Mouse (Mus musculus): ENCODE measurements around the gene Wdr66. TPM values are rescaled to one million over a fixed set of nuclear protein-coding genes. Genes with fewer than 3 reads are reported as not detected.

Wdr66 gene
- polyA plus RNA-seq, 1 experiment from 2014 or later, result 1.7 TPM

GRCm38 (mm10) chr5:123288079-123288478 is 36.2 kb downstream of the Wdr66 start:
- WGBS, result 91% methylated on average over 5 of the region's 5 CpGs
- no peak overlapping the region for H3K27ac ChIP-seq (ENCODE audit: low read length)
- no peaks in the 10 kb centered on the region for H3K27me3 ChIP-seq (ENCODE audit: insufficient read depth, low read length)
- no peak overlapping the region for H3K4me3 ChIP-seq (ENCODE audit: low read length)
- no peak overlapping the region for H3K9ac ChIP-seq (replicated peaks; ENCODE audit: low read length)
- H3K9me3 ChIP-seq (ENCODE audit: low read length), result 0 out of 2 replicates have a peak, but pooled peaks cover 3% of the 10 kb centered on the region
- ATAC-seq (ENCODE audit: low FRiP score, low TSS enrichment), result no peak
- no peak overlapping the region for H3K4me2 ChIP-seq (replicated peaks; ENCODE audit: low read depth, low read length)
- no peaks in the 10 kb centered on the region for H3K4me1 ChIP-seq (ENCODE audit: insufficient read depth, low read length)
- H3K36me3 ChIP-seq (ENCODE audit: insufficient read depth, low read length), result no peaks in the 10 kb centered on the region

DNA sequence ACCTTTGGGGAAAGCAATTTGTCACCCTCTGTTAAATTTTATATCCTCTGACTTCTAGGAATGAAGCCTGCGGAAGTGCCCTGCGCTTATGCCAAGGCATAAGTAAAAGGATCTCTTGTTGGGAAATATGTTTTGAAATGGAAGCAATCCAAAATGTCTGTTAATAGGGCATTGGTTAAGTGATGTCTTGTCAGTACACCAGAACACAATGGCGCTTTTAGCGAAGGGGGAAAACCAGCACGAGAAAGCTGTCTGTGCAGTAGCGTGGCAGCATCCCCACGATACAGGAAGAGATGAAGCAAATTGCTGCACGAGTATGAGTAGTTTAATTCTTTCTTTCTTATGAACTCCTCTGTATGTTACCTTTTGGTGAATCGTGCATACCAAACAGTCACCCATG is 42.8 kb downstream of the Wdr66 start:
- no peak overlapping the region for H3K27ac ChIP-seq (ENCODE audit: low read length)
- H3K9me3 ChIP-seq (ENCODE audit: low read length), result no peaks in the 10 kb centered on the region
- no peak overlapping the region for H3K9ac ChIP-seq (replicated peaks; ENCODE audit: low read length)
- H3K4me3 ChIP-seq (ENCODE audit: low read length), result no peak overlapping the region
- ATAC-seq (ENCODE audit: low FRiP score, low TSS enrichment), result no peak
- WGBS, result 69% methylated on average over 9 of the region's 9 CpGs
- H3K27me3 ChIP-seq (ENCODE audit: insufficient read depth, low read length), result no peaks in the 10 kb centered on the region
- no peaks in the 10 kb centered on the region for H3K36me3 ChIP-seq (ENCODE audit: insufficient read depth, low read length)
- H3K4me2 ChIP-seq (replicated peaks; ENCODE audit: low read depth, low read length), result no peak overlapping the region
- H3K4me1 ChIP-seq (ENCODE audit: insufficient read depth, low read length), result peaks cover 10% of the 10 kb centered on the region; the same call in 1 of the 2 replicates

- Histone ChIP-seq H3K27me3 (ENCODE audit: insufficient read depth, low read length) (no peaks in the 10 kb centered on the region), H3K4me3 (ENCODE audit: low read length) (no peak overlapping the region), H3K4me2 (replicated peaks; ENCODE audit: low read depth, low read length) (no peak overlapping the region), H3K36me3 (ENCODE audit: insufficient read depth, low read length) (no peaks in the 10 kb centered on the region), H3K9me3 (ENCODE audit: low read length) (no peaks in the 10 kb centered on the region), H3K4me1 (ENCODE audit: insufficient read depth, low read length) (peaks cover 17% of the 10 kb centered on the region), H3K9ac (replicated peaks; ENCODE audit: low read length) (no peak overlapping the region), H3K27ac (ENCODE audit: low read length) (no peak overlapping the region)
- WGBS, result 74% methylated on average over 12 of the region's 12 CpGs
- ATAC-seq (ENCODE audit: low FRiP score, low TSS enrichment), result no peak
Observed at GRCm38 (mm10) chr5:123296224-123296806, 44.4 kb downstream of the Wdr66 start.

GRCm38 (mm10) chr5:123296972-123297754 is 45.3 kb downstream of the Wdr66 start:
- no peak overlapping the region for H3K4me3 ChIP-seq (ENCODE audit: low read length)
- no peak overlapping the region for H3K9ac ChIP-seq (replicated peaks; ENCODE audit: low read length)
- ATAC-seq (ENCODE audit: low FRiP score, low TSS enrichment), result peak; percentile 47; the same call in 1 of the 2 replicates
- no peak overlapping the region for H3K4me2 ChIP-seq (replicated peaks; ENCODE audit: low read depth, low read length)
- H3K9me3 ChIP-seq (ENCODE audit: low read length), result no peaks in the 10 kb centered on the region
- peaks cover 22% of the 10 kb centered on the region for H3K4me1 ChIP-seq (ENCODE audit: insufficient read depth, low read length)
- H3K36me3 ChIP-seq (ENCODE audit: insufficient read depth, low read length), result no peaks in the 10 kb centered on the region
- 54% methylated on average over 23 of the region's 23 CpGs for WGBS
- H3K27ac ChIP-seq (ENCODE audit: low read length), result no peak overlapping the region
- H3K27me3 ChIP-seq (ENCODE audit: insufficient read depth, low read length), result no peaks in the 10 kb centered on the region

DNA sequence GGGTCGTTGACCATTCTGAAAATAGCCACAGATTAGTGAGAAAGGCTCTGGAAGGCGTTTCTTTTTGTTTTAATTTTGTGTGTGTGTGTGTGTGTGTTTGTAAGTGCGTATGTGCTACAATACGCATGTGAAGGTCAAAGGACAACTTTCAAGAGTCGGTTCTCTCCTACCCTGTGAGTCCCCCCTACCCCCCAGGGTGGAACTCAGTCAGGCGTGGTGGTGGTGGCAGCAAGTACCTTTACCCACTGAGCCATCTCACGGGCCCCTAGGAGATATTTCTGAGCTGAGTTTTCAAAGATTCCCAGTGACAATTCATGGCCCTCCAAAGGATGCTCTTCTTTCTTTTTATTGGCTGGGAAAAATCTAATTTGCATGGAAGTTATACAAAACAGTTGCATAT is 45.9 kb downstream of the Wdr66 start:
- Histone ChIP-seq H3K4me1 (ENCODE audit: insufficient read depth, low read length) (peaks cover 25% of the 10 kb centered on the region), H3K27ac (ENCODE audit: low read length) (no peak overlapping the region), H3K4me3 (ENCODE audit: low read length) (no peak overlapping the region), H3K9me3 (ENCODE audit: low read length) (no peaks in the 10 kb centered on the region), H3K27me3 (ENCODE audit: insufficient read depth, low read length) (no peaks in the 10 kb centered on the region), H3K9ac (replicated peaks; ENCODE audit: low read length) (no peak overlapping the region), H3K36me3 (ENCODE audit: insufficient read depth, low read length) (no peaks in the 10 kb centered on the region), H3K4me2 (replicated peaks; ENCODE audit: low read depth, low read length) (no peak overlapping the region)
- 74% methylated on average over 7 of the region's 7 CpGs for WGBS
- ATAC-seq (ENCODE audit: low FRiP score, low TSS enrichment), result no peak

DNA sequence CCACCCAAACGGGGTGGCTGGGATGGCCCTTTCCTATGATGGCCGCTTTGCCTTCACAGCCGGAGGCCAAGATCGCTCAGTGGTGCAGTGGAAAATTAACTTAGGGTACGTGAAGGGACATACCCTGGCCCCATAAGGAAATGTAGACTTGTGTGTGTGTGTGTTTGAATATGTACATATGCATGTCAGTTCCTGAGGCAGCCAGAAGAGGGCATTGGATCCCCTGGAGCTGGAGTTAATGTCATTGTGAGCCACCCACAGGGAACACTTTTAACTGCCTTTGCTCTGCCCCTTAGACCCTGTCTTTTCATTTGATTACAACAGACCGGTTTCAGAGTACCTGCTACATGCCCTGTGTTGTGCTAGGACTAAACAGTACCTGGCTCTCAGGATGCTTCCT is 46.6 kb downstream of the Wdr66 start:
- no peak overlapping the region for H3K4me2 ChIP-seq (replicated peaks; ENCODE audit: low read depth, low read length)
- H3K27ac ChIP-seq (ENCODE audit: low read length), result no peak overlapping the region
- H3K36me3 ChIP-seq (ENCODE audit: insufficient read depth, low read length), result no peaks in the 10 kb centered on the region
- WGBS, result 92% methylated on average over 6 of the region's 6 CpGs
- no peaks in the 10 kb centered on the region for H3K9me3 ChIP-seq (ENCODE audit: low read length)
- ATAC-seq (ENCODE audit: low FRiP score, low TSS enrichment), result no peak
- H3K9ac ChIP-seq (replicated peaks; ENCODE audit: low read length), result no peak overlapping the region
- no peaks in the 10 kb centered on the region for H3K27me3 ChIP-seq (ENCODE audit: insufficient read depth, low read length)
- H3K4me1 ChIP-seq (ENCODE audit: insufficient read depth, low read length), result peaks cover 25% of the 10 kb centered on the region
- no peak overlapping the region for H3K4me3 ChIP-seq (ENCODE audit: low read length)

DNA sequence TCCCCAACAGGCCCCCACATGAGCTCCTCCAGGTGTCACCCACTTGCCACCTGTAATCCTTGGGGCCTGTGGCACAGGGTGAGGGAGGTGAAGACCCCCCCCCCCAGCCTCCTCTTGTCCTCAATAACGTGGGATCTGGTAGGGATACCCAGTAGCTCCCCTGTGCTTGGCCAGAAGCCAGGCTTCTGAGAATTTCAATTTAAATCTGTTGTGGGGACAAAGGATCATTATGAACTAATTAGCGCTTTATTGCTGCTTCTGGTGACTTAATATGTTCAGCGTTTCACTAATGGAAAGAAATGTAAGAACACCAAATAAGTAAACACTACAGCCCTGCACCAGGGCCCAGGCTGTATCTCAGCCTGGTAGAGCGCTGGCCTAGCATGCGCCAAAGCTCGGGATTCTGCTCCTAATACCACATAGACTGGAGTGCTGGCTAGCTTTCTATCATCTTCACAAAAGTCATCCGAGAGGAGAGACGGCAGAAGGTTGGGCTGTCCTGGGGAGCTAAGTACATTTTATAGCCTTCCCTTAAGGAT is 48.7 kb downstream of the Wdr66 start:
- Histone ChIP-seq H3K4me2 (replicated peaks; ENCODE audit: low read depth, low read length) (no peak overlapping the region), H3K27me3 (ENCODE audit: insufficient read depth, low read length) (no peaks in the 10 kb centered on the region), H3K4me1 (ENCODE audit: insufficient read depth, low read length) (peaks cover 17% of the 10 kb centered on the region), H3K36me3 (ENCODE audit: insufficient read depth, low read length) (no peaks in the 10 kb centered on the region), H3K4me3 (ENCODE audit: low read length) (no peak overlapping the region), H3K27ac (ENCODE audit: low read length) (no peak overlapping the region), H3K9ac (replicated peaks; ENCODE audit: low read length) (peak overlapping the region; percentile 39; the same call in 1 of the 2 replicates), H3K9me3 (ENCODE audit: low read length) (no peaks in the 10 kb centered on the region)
- WGBS, result 67% methylated on average over 8 of the region's 8 CpGs
- ATAC-seq (ENCODE audit: low FRiP score, low TSS enrichment), result no peak

- WGBS, result 52% methylated on average over 20 of the region's 20 CpGs
- H3K9ac ChIP-seq (replicated peaks; ENCODE audit: low read length), result no peak overlapping the region
- no peaks in the 10 kb centered on the region for H3K36me3 ChIP-seq (ENCODE audit: insufficient read depth, low read length)
- no peaks in the 10 kb centered on the region for H3K27me3 ChIP-seq (ENCODE audit: insufficient read depth, low read length)
- no peak overlapping the region for H3K4me2 ChIP-seq (replicated peaks; ENCODE audit: low read depth, low read length)
- no peaks in the 10 kb centered on the region for H3K9me3 ChIP-seq (ENCODE audit: low read length)
- H3K27ac ChIP-seq (ENCODE audit: low read length), result no peak overlapping the region
- peaks cover 17% of the 10 kb centered on the region for H3K4me1 ChIP-seq (ENCODE audit: insufficient read depth, low read length)
- ATAC-seq (ENCODE audit: low FRiP score, low TSS enrichment), result no peak; the same call in 1 of the 2 replicates
- H3K4me3 ChIP-seq (ENCODE audit: low read length), result no peak overlapping the region
Observed at GRCm38 (mm10) chr5:123301780-123302521, 50.0 kb downstream of the Wdr66 start.

DNA sequence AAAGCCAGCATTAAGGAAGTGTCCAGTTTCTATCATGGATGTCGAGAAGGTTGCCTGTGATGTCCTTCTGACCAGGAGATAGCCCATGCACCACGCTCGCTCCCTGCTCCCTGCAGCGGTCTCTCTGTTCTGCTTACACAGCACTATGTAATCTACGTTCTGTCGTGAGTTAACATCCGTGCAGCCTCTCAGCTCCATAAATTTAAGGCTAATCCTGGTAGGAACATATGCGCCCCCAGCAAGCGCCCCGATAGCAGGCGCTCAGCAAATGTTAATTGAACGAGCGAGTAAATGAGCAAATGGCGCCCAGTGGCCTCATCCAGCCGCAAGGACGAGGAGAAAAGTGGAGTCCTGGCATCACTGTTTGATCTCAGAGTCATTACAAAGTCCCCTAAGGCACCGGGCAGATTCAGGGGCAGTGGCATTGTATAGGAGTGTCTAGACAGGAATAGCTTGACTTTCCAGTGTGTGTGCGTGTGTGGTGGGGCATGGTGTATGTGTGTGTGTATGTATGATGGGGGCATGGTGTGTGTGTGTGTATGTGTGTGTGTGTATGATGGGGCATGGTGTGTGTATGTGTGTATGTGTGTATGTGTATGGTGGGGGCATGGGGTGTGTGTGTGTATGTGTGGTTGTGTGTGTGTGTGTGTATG is 55.9 kb downstream of the Wdr66 start:
- Histone ChIP-seq H3K36me3 (ENCODE audit: insufficient read depth, low read length) (no peaks in the 10 kb centered on the region), H3K9me3 (ENCODE audit: low read length) (no peaks in the 10 kb centered on the region), H3K27me3 (ENCODE audit: insufficient read depth, low read length) (no peaks in the 10 kb centered on the region), H3K9ac (replicated peaks; ENCODE audit: low read length) (no peak overlapping the region), H3K4me3 (ENCODE audit: low read length) (no peak overlapping the region), H3K4me1 (ENCODE audit: insufficient read depth, low read length) (peaks cover 11% of the 10 kb centered on the region), H3K4me2 (replicated peaks; ENCODE audit: low read depth, low read length) (no peak overlapping the region), H3K27ac (ENCODE audit: low read length) (no peak overlapping the region)
- ATAC-seq (ENCODE audit: low FRiP score, low TSS enrichment), result peak; percentile 47; the same call in 1 of the 2 replicates
- 43% methylated on average over 18 of the region's 18 CpGs for WGBS
